Mouse (Mus musculus) layer of hippocampus, adult 9-10 months (tissue): Measurements from ENCODE around the gene Myh11.

Experiments used
- DNase-seq: peaks from one replicate; pipeline ENCODE4 v3.0.0; 2022; ENCODE audit warnings: low spot score

The Myh11 gene

DNA sequence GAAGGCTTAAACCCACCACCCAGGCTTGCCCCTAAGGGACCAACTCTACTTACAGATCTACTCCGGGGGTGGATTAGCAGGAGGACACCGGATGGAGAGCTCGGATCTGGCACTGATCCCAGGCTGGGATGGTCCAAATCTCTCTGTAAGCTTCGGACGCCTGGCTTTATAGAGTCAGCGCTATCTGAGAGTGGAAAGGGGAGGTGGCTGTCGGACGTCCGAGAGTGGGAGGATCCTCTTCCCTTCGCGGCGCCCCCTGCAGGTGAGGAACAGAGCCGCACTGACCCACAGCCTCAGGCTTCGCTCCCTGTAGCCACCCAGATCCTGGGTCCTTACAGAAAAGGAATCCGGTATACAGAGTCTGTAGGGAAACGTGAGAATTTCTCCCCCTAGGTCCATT is at the start of gene Myh11:
Gene Myh11 (minus strand): TSS at position 150 of the 400 bp plus-strand sequence.
- DNase-seq = no peak

GRCm38 (mm10) chr16:14328156-14328555 is 37.0 kb upstream of the Myh11 start:
- DNase-seq = no peak

- no peak for DNase-seq
Observed at GRCm38 (mm10) chr16:14320494-14320893, 29.3 kb upstream of the Myh11 start.

- no peak for DNase-seq
Observed at GRCm38 (mm10) chr16:14319681-14320080, 28.5 kb upstream of the Myh11 start.

- DNase-seq = peak; percentile 94
Observed at GRCm38 (mm10) chr16:14316884-14317876, 26.0 kb upstream of the Myh11 start, which contains the start of gene Fopnl. TSS of gene Fopnl (minus strand) at chr16:14317405.

DNA sequence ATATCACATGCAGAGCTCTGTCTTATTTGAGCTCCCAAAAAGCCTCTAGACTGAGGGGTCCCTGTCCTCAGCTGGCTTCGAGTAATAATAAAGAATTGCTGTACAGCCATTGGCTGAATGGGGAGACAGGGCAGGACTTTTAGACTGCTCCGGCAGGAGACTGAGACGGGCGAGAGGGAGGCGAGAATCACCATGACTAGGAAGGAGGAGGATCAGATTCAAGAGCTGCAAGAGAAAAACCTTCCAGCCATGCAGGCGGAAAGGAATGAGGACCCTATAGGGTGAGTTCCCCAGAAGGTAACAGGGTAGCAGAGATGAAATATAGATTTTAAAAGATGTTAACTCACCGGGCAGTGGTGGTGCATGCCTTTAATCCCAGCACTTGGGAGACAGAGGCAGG is 21.7 kb upstream of the Myh11 start:
- DNase-seq = no peak

GRCm38 (mm10) chr16:14311371-14311770 is 20.2 kb upstream of the Myh11 start:
- no peak for DNase-seq

- DNase-seq = no peak
Observed at GRCm38 (mm10) chr16:14309833-14310232, 18.7 kb upstream of the Myh11 start.

DNA sequence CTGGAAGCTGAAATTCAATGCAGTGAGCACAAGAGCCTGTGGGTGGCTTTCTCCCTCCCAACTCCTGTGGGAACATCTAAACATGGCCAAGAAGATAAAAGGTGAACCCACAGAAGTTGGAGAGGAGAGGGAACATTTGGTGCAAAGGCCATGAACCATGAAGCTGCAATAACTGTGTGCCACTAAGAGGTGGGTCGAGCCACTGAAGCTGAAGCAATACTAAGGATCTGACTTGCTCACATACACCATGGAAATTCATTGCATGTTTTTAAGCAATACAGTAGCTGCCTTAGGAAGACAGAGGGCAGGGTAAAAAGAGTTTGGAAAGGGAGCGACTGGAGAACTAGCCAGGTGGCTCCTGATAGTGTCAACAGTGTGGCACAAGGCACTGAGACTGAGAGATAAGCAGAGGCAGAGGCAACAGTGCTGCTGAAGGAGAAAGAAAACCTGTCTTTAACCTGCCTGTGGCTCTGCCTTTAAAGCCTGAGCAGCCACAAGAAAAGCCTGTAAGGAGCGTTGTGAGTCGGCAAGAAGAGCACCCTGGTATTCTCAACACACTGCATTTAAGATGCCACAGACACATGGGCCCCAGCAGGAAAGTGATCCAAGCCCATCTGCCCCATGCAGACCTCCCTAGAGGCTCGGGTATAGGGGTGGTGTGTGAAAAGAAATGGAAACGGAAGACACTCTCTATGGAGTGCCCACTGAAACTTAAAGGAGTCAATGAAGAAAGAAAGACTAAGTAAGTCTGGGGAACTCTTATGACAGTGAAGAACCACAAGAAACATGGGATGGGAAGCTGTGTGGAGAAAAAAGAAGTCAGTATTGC is 17.3 kb upstream of the Myh11 start:
- DNase-seq = no peak

GRCm38 (mm10) chr16:14307373-14307772 is 16.2 kb upstream of the Myh11 start:
- no peak for DNase-seq

GRCm38 (mm10) chr16:14306451-14306850 is 15.3 kb upstream of the Myh11 start:
- DNase-seq = no peak

GRCm38 (mm10) chr16:14304791-14305190 is 13.6 kb upstream of the Myh11 start:
- DNase-seq = no peak

DNA sequence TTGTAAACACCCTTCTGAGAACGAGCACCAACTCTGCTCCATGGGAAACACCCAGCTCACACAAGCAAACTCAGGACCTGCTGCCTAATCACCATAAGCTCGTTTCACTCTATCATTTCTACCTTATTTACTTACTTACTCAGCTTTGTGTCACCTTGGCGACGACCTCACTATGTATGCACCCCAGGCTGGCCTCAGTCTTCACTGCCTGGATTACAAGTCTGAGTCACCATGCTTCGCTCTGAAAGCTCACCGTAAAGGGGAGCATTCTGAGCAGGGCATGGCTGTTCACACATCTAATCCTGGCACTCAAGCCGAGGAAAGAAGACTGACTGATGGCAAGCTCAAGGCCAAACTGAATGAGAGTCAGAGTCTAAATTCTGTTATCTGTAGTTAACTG is 12.5 kb upstream of the Myh11 start:
- DNase-seq = no peak

- no peak for DNase-seq
Observed at GRCm38 (mm10) chr16:14303148-14303547, 12.0 kb upstream of the Myh11 start.

DNA sequence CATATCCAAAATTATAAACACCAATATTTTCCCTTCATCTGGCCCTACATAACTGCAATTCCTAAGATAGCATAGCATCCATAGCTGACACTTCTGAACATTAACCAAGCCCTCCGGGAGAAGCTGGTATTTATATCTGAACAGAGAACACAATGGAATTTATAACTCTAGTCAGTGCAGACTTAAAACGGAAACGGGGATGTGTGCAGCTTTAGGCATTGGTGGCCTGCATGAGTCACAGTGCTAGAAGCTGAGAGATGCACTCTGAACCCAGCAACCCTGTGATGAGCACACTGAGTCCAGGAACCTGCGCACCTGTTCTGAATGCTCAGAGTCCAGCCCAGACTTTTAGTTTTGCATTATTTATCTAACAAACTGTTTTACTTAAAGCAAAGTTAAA is 7.3 kb upstream of the Myh11 start:
- DNase-seq = no peak

DNA sequence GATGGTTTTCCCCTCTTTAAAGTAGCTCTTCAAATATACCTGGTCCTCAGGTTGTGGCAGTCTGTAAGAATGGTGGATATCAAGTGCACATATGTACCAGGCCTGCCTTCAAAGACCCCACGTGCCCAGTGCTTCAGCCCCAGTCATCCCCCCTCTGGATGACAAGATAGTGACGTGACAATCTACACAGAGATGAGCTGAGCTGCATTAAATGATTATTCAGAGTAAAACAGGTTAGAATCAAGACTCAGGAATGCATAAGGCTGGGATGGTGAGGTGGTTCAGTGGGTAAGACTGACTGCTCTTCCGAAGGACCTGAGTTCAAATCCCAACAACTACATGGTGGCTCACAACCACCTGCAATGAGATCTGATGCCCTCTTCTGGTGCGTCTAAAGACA is 6.6 kb upstream of the Myh11 start:
- no peak for DNase-seq

DNA sequence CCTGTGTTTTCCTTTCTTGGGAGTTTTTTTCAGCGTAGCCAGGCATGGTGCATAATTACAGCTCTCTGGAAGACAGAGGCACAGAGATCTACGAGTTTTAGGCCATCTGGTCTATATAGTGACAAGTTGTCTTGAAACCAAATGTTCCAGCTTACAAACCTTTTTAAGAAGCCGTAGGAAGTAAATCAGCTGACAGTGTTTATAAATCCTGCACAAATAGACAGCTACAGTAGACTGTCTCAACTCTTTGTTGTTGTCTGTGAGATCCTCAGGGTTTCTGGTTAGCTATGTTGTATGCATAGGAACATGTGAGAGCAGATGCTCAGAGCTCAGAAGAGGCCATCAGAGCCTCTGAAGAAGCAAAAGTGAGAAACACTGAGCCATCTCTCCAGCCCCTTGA is 6.0 kb upstream of the Myh11 start:
- no peak for DNase-seq

DNA sequence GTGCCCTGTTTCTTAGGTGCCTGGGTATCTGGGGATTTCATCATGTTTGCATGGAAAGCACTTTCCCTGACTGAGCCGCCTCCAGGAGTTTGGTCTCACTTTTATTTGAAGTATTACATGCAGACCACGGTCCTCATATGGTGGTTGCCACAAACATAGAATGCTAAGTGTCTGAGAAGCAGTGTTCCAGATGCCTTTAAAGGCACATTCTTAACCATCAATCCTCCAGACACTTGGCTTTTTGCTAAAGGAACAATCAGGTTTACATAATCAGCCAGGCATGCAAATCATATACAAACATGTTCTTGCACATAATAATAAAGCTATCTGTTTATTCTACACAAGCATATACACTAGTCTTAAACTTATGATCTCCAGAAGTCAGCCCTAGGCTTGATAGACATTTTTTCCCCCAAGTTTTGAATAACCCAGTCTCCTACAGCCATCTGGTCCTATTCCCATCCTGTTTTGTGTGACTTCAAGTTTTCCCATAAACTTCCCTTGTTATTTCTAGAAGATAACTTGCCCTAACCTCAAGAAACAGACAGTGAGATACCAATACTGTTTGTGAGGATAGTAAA is 5.5 kb upstream of the Myh11 start:
- DNase-seq = no peak

DNA sequence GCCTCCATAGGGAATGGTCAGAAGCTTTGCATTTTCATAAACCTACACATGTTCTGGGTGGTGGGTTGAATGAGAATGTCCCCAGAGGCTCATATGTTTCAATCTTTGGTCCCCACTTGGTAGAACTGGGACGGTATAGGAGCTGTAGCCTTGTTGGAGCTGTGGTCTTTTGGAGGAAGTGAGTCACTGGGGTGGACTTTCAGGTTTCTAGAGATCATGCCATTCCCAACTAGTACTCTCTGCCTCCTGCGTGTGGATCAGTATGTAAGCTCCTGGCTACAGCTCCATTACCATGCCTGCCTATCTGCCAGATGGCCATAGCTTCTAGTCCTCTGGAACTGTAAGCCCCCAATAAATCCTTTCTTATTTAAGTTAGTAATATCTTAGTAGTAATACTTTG is 4.1 kb upstream of the Myh11 start:
- no peak for DNase-seq

DNA sequence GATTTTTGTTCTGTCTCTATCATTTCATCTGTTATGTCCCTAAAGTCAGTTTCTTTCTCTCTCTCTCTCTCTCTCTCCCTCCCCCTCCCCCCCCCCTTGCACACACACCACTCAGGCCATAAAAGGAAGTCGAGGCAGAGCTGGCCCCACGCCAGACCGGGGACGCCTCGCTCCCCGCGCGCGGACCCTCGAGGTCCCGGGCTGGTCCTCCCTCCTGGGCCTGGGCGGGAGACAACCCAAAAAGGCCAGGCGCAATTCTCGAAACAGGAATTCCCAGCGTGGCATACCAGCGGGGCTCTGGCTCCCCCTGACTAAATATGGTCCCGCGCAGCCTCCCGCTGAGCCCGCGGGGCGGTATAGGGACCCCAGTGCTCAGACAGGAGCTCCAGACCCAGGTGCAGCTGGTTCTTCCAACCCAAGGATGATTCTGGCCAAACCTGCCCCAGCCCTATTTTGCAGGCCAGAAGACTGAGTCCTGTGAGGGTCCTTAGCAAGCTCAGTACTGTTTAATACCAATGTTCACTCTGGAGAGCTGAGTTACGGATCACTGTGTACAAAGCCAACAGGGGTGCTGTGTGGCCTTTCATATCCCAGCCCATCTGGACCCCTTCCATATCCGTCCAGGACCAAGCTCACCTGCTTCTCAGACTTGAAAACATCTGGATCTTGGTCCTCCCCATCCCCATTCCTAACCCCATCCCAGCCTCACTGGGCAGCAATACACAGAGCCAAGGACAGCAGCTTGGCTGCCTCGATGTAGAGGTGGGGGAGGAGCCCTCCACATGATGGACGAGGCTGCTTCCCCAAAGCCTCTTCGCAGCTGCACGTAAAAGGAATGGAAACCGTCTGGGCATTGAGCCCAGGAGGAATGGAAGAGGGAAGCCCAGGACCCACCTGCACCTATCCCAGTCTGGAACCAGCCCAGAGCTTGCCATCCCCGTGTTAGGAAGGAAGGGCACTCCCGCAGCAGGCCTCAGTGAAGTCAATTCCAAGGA is 1.3 kb upstream of the Myh11 start:
- no peak for DNase-seq

GRCm38 (mm10) chr16:14272374-14272965 is 18.7 kb downstream of the Myh11 start:
- no peak for DNase-seq
